Mouse (Mus musculus) heart, embryonic 14.5 days (tissue): ENCODE measurements around the gene Marveld2. TPM values are rescaled to one million over a fixed set of nuclear protein-coding genes. Genes with fewer than 3 reads are reported as not detected.

ENCODE experiments used
- ATAC-seq: fragments of 200-750 bp; cut with Nextera tagmentation; 2 replicates; pipeline ENCODE4 v1.8.0; 2017; ENCODE audit warnings: low read depth, moderate TSS enrichment; ENCODE audit not compliant: insufficient number of reproducible peaks, insufficient read depth, low FRiP score
- H3K27ac ChIP-seq, 2 experiments: fragments of 200-500 bp in 1 of 2; fragments of 300-500 bp in 1 of 2; sonication (generic) in 1 of 2; replicated peaks in 1 of 2; 2 replicates each; pipeline ENCODE4 v1.5.1; 2012 to 2014; ENCODE audit warnings: low read depth in 2 of 2, low read length in 2 of 2, control low read depth in 1 of 2, mild to moderate bottlenecking in 1 of 2, mixed read lengths in 1 of 2; ENCODE audit not compliant: control insufficient read depth in 1 of 2, insufficient read depth in 1 of 2
- H3K27me3 ChIP-seq: fragments of 300-500 bp; sonication (generic); 2 replicates; pipeline ENCODE4 v1.6.1; 2014; ENCODE audit warnings: mild to moderate bottlenecking, low read length, control low read depth; ENCODE audit not compliant: control insufficient read depth, insufficient read depth
- H3K36me3 ChIP-seq: fragments of 300-500 bp; sonication (generic); 2 replicates; pipeline ENCODE4 v1.6.1; 2014; ENCODE audit warnings: mild to moderate bottlenecking, control low read depth, low read length, mixed read lengths; ENCODE audit not compliant: control insufficient read depth, insufficient read depth
- H3K4me1 ChIP-seq, 2 experiments: fragments of 200-500 bp in 1 of 2; fragments of 300-500 bp in 1 of 2; sonication (generic) in 1 of 2; 2 replicates each; pipeline ENCODE4 v1.6.1; 2012 to 2014; ENCODE audit warnings: low read length in 2 of 2, control low read depth in 1 of 2, mixed read lengths in 1 of 2; ENCODE audit not compliant: control insufficient read depth in 2 of 2, insufficient read depth in 2 of 2
- H3K4me2 ChIP-seq: fragments of 300-500 bp; sonication (generic); 2 replicates; pipeline ENCODE4 v1.6.1; 2014; ENCODE audit warnings: mild to moderate bottlenecking, low read length
- H3K4me3 ChIP-seq, 2 experiments: fragments of 200-500 bp in 1 of 2; fragments of 300-500 bp in 1 of 2; sonication (generic) in 1 of 2; 2 replicates each; pipeline ENCODE4 v1.5.1; 2012 to 2014; ENCODE audit warnings: low read length in 2 of 2, mild to moderate bottlenecking in 2 of 2, control low read depth in 1 of 2, low read depth in 1 of 2, moderate library complexity in 1 of 2; ENCODE audit not compliant: control insufficient read depth in 1 of 2, insufficient read depth in 1 of 2
- H3K9ac ChIP-seq: fragments of 300-500 bp; sonication (generic); 2 replicates; pipeline ENCODE4 v1.6.1; 2014; ENCODE audit warnings: mild to moderate bottlenecking, low read length
- H3K9me3 ChIP-seq: fragments of 300-500 bp; sonication (generic); 2 replicates; pipeline ENCODE4 v1.6.1; 2016; ENCODE audit warnings: low read length, control low read depth; ENCODE audit not compliant: control insufficient read depth
- WGBS: fragments of 180-500 bp; shearing (Covaris S2); extraction: QIAGEN DNeasy Blood & Tissue Kit; methylation state at CpG from one replicate; pipeline ENCODE4 v1.1.7; 2014; 5-methylcytosine and 5-hydroxymethylcytosine counted together
- polyA plus RNA-seq: library from polyadenylated mRNA; unstranded; fragments of >200 nt; fragmentation: Nextera tagmentation; extraction: Ambion mirVana; gene quantifications from 2 replicates; pipeline ENCODE4 v1.2.1, GENCODE M21; 2014

The Marveld2 gene
- 3.1 and 3.6 TPM in 2 replicates for polyA plus RNA-seq

GRCm38 (mm10) chr13:100616181-100617087 lies at the start of gene Marveld2:
Gene Marveld2 (minus strand): TSS chr13:100616971.
- Histone ChIP-seq H3K27ac (no peak within 1 kb of the TSS), H3K4me2 (peak within 1 kb of the TSS; percentile 84), H3K9me3 (no peaks in the 10 kb centered on the region), H3K27me3 (no peaks in the 10 kb centered on the region), H3K9ac (peak within 1 kb of the TSS; percentile 76), H3K4me1 (peaks cover 2 to 4% of the 10 kb centered on the region in 2 experiments; a peak in 2 of 4 replicates), H3K36me3 (peaks cover 42% of the 10 kb centered on the region), H3K4me3 (peak within 1 kb of the TSS; percentile 68 to 71)
- peak; percentile 31; the same call in 1 of the 2 replicates for ATAC-seq
- 3% methylated on average over 77 of the region's 77 CpGs for WGBS

GRCm38 (mm10) chr13:100659864-100660456 lies 43.2 kb upstream of the Marveld2 start:
- no peak for ATAC-seq
- H3K36me3 ChIP-seq = peaks cover 27% of the 10 kb centered on the region
- no peak overlapping the region for H3K4me3 ChIP-seq
- no peaks in the 10 kb centered on the region for H3K9me3 ChIP-seq
- 51% methylated on average over 4 of the region's 4 CpGs for WGBS
- no peaks in the 10 kb centered on the region for H3K27me3 ChIP-seq
- H3K9ac ChIP-seq = no peak overlapping the region
- H3K4me2 ChIP-seq = no peak overlapping the region
- no peaks in the 10 kb centered on the region for H3K4me1 ChIP-seq
- H3K27ac ChIP-seq = no peak overlapping the region

- H3K27me3 ChIP-seq = no peaks in the 10 kb centered on the region
- H3K4me3 ChIP-seq = no peak overlapping the region
- WGBS = 84% methylated on average over 5 of the region's 5 CpGs
- no peak overlapping the region for H3K27ac ChIP-seq
- no peaks in the 10 kb centered on the region for H3K4me1 ChIP-seq
- peaks cover 22% of the 10 kb centered on the region for H3K36me3 ChIP-seq
- ATAC-seq = no peak
- H3K9ac ChIP-seq = no peak overlapping the region
- H3K9me3 ChIP-seq = no peaks in the 10 kb centered on the region
- no peak overlapping the region for H3K4me2 ChIP-seq
Measured at GRCm38 (mm10) chr13:100658091-100658490, 41.3 kb upstream of the Marveld2 start.

GRCm38 (mm10) chr13:100651439-100652186 lies 34.8 kb upstream of the Marveld2 start, which contains the start of gene Taf9:
Gene Taf9 (plus strand): TSS chr13:100651579.
- Histone ChIP-seq H3K27ac (peak within 1 kb of the TSS; percentile 95 to 96), H3K36me3 (peaks cover 34% of the 10 kb centered on the region), H3K4me3 (peak within 1 kb of the TSS; percentile 57 to 73), H3K4me2 (peak within 1 kb of the TSS; percentile 85), H3K9me3 (no peaks in the 10 kb centered on the region), H3K9ac (peak within 1 kb of the TSS; percentile 89), H3K4me1 (peaks cover 0 to 9% of the 10 kb centered on the region in 2 experiments; a peak in 3 of 4 replicates), H3K27me3 (no peaks in the 10 kb centered on the region)
- no peak; the same call in 1 of the 2 replicates for ATAC-seq
- under 1% methylated on average over 50 of the region's 63 CpGs for WGBS

GRCm38 (mm10) chr13:100650550-100651438 lies 34.0 kb upstream of the Marveld2 start, which contains the start of the genes Ak6 and Rad17:
Gene Ak6 (plus strand): TSS chr13:100650979.
Gene Rad17 (minus strand): TSS chr13:100651051.
- H3K36me3 ChIP-seq = peaks cover 35% of the 10 kb centered on the region
- WGBS = under 1% methylated on average over 68 of the region's 73 CpGs
- ATAC-seq = peak; percentile 95

GRCm38 (mm10) chr13:100648223-100648622 lies 31.5 kb upstream of the Marveld2 start:
- H3K4me1 ChIP-seq = peaks cover 0 to 9% of the 10 kb centered on the region in 2 experiments
- WGBS = 94% methylated on average over 8 of the region's 8 CpGs
- H3K27me3 ChIP-seq = no peaks in the 10 kb centered on the region
- H3K9me3 ChIP-seq = no peaks in the 10 kb centered on the region
- no peak overlapping the region for H3K27ac ChIP-seq
- H3K4me3 ChIP-seq = no peak overlapping the region
- no peak overlapping the region for H3K9ac ChIP-seq
- no peak overlapping the region for H3K4me2 ChIP-seq
- no peak for ATAC-seq
- peaks cover 52% of the 10 kb centered on the region for H3K36me3 ChIP-seq

More at GRCm38 (mm10) chr13:100650550-100651438, 34.0 kb upstream of the Marveld2 start, which contains the start of the genes Ak6 and Rad17:
- H3K9me3 ChIP-seq = no peaks in the 10 kb centered on the region
- no peaks in the 10 kb centered on the region for H3K27me3 ChIP-seq
- peak within 1 kb of the TSS; percentile 95 to 96 for H3K27ac ChIP-seq
- H3K4me3 ChIP-seq = peak within 1 kb of the TSS; percentile 57 to 73
- peak within 1 kb of the TSS; percentile 89 for H3K9ac ChIP-seq
- H3K4me1 ChIP-seq = peaks cover 0 to 9% of the 10 kb centered on the region in 2 experiments
- H3K4me2 ChIP-seq = peak within 1 kb of the TSS; percentile 85
